Mouse (Mus musculus): Measurements from ENCODE around the gene Galnt17. TPM values are rescaled to one million over a fixed set of nuclear protein-coding genes. Genes with fewer than 3 reads are reported as not detected.

The Galnt17 gene
- polyA plus RNA-seq, 1 experiment = 0.73 TPM

DNA sequence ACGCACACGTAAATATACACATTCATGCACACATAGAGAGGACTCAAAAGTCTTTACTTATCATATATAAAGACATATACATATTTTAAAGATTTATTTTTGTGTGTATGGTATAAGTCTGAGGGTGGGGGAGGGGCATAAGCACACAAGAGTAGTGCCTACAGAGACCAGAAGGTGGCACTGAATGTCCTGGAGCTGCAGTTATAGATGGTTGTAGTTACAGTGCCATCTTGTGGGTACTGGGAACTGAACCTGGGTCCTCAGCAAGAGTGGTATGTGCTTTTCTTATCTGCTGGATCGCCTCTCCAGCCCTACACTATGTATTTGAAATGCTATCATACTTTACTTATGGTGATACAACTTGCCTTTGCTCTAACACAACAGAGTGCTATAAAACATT, 68.5 kb downstream of the Galnt17 start:
- Histone ChIP-seq H3K9ac (ENCODE audit: low read depth, poor library complexity, severe bottlenecking) (no peak overlapping the region), H3K27ac (ENCODE audit: insufficient read depth, low read length) (no peak overlapping the region), H3K4me1 (ENCODE audit: control insufficient read depth, insufficient read depth, low read length) (no peaks in the 10 kb centered on the region), H3K27me3 (ENCODE audit: control insufficient read depth, insufficient read depth, low read length, poor library complexity, severe bottlenecking) (no peaks in the 10 kb centered on the region), H3K9me3 (replicated peaks; ENCODE audit: control insufficient read depth, insufficient read depth, low read length, poor library complexity, severe bottlenecking) (no peaks in the 10 kb centered on the region), H3K4me3 (ENCODE audit: low read depth, low read length) (no peak overlapping the region), H3K36me3 (ENCODE audit: control insufficient read depth, insufficient read depth, low read length, poor library complexity, severe bottlenecking) (no peaks in the 10 kb centered on the region)
- TF ChIP-seq CTCF (IDR thresholded peaks at IDR 0.05; ENCODE audit: low read depth, low read length) = peak; percentile 45
- no peak for TF ChIP-seq EP300 (IDR thresholded peaks at IDR 0.05; ENCODE audit: insufficient read depth, low read depth, low read length)

DNA sequence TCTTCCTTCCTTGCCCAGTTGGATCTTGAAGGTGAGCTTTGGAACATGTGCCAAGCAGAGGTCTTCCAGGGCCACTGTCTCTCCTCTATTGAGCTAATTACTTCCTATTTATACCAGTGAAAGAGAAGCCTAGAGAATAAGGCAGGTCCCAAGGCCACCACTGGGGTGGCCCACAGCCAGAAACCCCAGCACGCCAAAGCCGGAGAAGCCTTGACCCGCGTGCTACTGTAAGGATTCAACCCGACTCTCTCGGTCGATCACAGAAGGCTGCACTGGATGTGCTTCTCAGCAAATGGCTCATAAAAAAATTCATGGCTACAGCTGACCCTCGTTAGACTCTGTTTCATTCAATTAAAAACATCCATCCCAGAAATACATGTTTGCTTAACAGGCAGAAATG, 71.4 kb downstream of the Galnt17 start:
- no peak overlapping the region for H3K27ac ChIP-seq (ENCODE audit: insufficient read depth, low read length)
- H3K27me3 ChIP-seq (ENCODE audit: control insufficient read depth, insufficient read depth, low read length, poor library complexity, severe bottlenecking) = no peaks in the 10 kb centered on the region
- TF ChIP-seq EP300 (IDR thresholded peaks at IDR 0.05; ENCODE audit: insufficient read depth, low read depth, low read length) (no peak), POLR2A (IDR thresholded peaks at IDR 0.05; ENCODE audit: insufficient read depth, low read length) (no peak), CTCF (IDR thresholded peaks at IDR 0.05; ENCODE audit: low read depth, low read length) (no peak)
- H3K9ac ChIP-seq (ENCODE audit: low read depth, poor library complexity, severe bottlenecking) = no peak overlapping the region
- no peaks in the 10 kb centered on the region for H3K9me3 ChIP-seq (replicated peaks; ENCODE audit: control insufficient read depth, insufficient read depth, low read length, poor library complexity, severe bottlenecking)
- H3K4me1 ChIP-seq (ENCODE audit: control insufficient read depth, insufficient read depth, low read length) = no peaks in the 10 kb centered on the region
- no peaks in the 10 kb centered on the region for H3K36me3 ChIP-seq (ENCODE audit: control insufficient read depth, insufficient read depth, low read length, poor library complexity, severe bottlenecking)
- no peak overlapping the region for H3K4me3 ChIP-seq (ENCODE audit: low read depth, low read length)

DNA sequence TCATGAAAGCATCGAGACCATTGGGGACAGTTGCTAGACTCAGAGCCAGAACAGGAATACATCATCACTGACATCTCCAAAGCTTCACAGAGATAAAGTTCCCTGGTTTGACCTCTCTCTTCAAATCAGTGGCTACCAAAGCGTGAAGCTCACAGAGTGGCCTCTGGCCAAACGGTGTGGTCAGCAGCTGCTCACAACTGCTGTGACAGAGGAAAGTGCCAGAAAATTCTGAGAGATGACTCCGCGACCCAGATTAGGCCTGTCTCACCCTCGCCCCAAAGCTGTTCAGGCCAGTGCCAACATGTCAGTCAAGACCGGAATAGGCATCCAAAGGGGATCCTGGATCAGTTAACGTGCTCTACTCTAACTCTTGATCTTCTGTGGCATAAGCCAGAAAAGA, 74.5 kb downstream of the Galnt17 start:
- no peaks in the 10 kb centered on the region for H3K36me3 ChIP-seq (ENCODE audit: control insufficient read depth, insufficient read depth, low read length, poor library complexity, severe bottlenecking)
- H3K9me3 ChIP-seq (replicated peaks; ENCODE audit: control insufficient read depth, insufficient read depth, low read length, poor library complexity, severe bottlenecking) = no peaks in the 10 kb centered on the region
- H3K27ac ChIP-seq (ENCODE audit: insufficient read depth, low read length) = no peak overlapping the region
- H3K9ac ChIP-seq (ENCODE audit: low read depth, poor library complexity, severe bottlenecking) = no peak overlapping the region
- H3K27me3 ChIP-seq (ENCODE audit: control insufficient read depth, insufficient read depth, low read length, poor library complexity, severe bottlenecking) = no peaks in the 10 kb centered on the region
- no peaks in the 10 kb centered on the region for H3K4me1 ChIP-seq (ENCODE audit: control insufficient read depth, insufficient read depth, low read length)
- TF ChIP-seq CTCF (IDR thresholded peaks at IDR 0.05; ENCODE audit: low read depth, low read length) (no peak), EP300 (IDR thresholded peaks at IDR 0.05; ENCODE audit: insufficient read depth, low read depth, low read length) (no peak), POLR2A (IDR thresholded peaks at IDR 0.05; ENCODE audit: insufficient read depth, low read length) (no peak)
- H3K4me3 ChIP-seq (ENCODE audit: low read depth, low read length) = no peak overlapping the region

DNA sequence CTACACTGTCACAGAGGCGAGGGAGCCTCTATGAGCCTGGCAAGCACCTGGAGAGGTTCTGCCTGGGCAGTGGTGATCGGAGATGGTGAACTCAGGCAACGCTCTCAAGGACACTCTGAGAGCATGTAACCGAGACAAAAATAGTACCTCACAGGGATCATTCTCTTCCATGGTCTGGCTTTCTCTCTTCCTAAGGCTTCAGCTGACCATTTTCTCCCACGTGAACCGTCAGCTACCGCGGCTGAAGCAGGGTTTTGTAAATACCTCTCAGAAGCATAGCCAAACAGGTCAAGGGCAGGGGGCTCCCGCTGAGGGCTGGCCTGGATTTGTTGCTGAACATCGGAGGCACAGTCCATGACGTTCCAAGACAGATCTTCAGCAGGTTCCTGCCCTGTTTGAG, 77.2 kb downstream of the Galnt17 start:
- Histone ChIP-seq H3K4me1 (ENCODE audit: control insufficient read depth, insufficient read depth, low read length) (no peaks in the 10 kb centered on the region), H3K9ac (ENCODE audit: low read depth, poor library complexity, severe bottlenecking) (no peak overlapping the region), H3K36me3 (ENCODE audit: control insufficient read depth, insufficient read depth, low read length, poor library complexity, severe bottlenecking) (no peaks in the 10 kb centered on the region), H3K27ac (ENCODE audit: insufficient read depth, low read length) (no peak overlapping the region), H3K4me3 (ENCODE audit: low read depth, low read length) (no peak overlapping the region), H3K9me3 (replicated peaks; ENCODE audit: control insufficient read depth, insufficient read depth, low read length, poor library complexity, severe bottlenecking) (no peaks in the 10 kb centered on the region), H3K27me3 (ENCODE audit: control insufficient read depth, insufficient read depth, low read length, poor library complexity, severe bottlenecking) (no peaks in the 10 kb centered on the region)
- no peak for TF ChIP-seq POLR2A (IDR thresholded peaks at IDR 0.05; ENCODE audit: insufficient read depth, low read length)

DNA sequence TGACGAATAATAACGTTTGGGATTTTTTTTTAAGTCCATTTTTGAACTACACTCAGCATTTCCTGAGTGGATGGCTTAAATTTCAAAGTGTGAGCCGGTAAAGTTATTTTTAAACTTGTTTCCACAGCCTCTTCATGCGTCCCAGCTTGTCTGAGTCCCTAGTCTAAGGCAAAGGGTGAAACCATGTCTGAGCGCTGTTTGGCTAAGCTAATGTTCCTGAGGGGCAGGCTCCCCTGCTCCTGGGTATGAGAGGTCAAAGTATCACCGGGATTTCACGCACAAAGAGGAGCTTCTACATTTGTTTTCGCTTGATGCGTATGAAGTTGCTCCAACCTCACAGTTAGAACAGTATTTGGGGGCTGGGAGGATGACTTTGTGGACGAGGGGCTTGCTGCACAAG, 78.6 kb downstream of the Galnt17 start:
- H3K9ac ChIP-seq (ENCODE audit: low read depth, poor library complexity, severe bottlenecking) = no peak overlapping the region
- H3K36me3 ChIP-seq (ENCODE audit: control insufficient read depth, insufficient read depth, low read length, poor library complexity, severe bottlenecking) = no peaks in the 10 kb centered on the region
- H3K9me3 ChIP-seq (replicated peaks; ENCODE audit: control insufficient read depth, insufficient read depth, low read length, poor library complexity, severe bottlenecking) = no peaks in the 10 kb centered on the region
- no peak overlapping the region for H3K27ac ChIP-seq (ENCODE audit: insufficient read depth, low read length)
- H3K4me1 ChIP-seq (ENCODE audit: control insufficient read depth, insufficient read depth, low read length) = no peaks in the 10 kb centered on the region
- TF ChIP-seq CTCF (IDR thresholded peaks at IDR 0.05; ENCODE audit: low read depth, low read length) = no peak
- TF ChIP-seq POLR2A (IDR thresholded peaks at IDR 0.05; ENCODE audit: insufficient read depth, low read length) = no peak
- no peak for TF ChIP-seq EP300 (IDR thresholded peaks at IDR 0.05; ENCODE audit: insufficient read depth, low read depth, low read length)
- no peak overlapping the region for H3K4me3 ChIP-seq (ENCODE audit: low read depth, low read length)
- H3K27me3 ChIP-seq (ENCODE audit: control insufficient read depth, insufficient read depth, low read length, poor library complexity, severe bottlenecking) = no peaks in the 10 kb centered on the region

DNA sequence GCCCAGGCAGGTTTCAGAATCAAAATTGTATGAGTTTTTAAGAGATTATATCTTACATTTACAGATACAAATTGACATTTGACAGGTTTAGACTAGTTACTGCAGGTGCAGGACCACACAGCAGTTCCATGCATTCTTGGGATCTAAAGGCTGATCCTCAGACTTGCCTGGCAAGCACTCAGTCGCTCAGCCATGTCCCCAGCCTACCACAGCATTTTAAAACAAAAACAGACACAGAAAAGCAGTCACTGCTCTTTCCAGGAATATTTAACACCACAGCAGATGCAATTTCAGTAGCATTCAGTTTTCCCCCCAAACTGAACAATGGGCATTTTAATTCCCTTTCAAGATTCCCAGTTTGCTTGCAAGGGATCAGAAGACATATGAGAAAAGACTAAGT, 84.9 kb downstream of the Galnt17 start:
- H3K27ac ChIP-seq (ENCODE audit: insufficient read depth, low read length) = no peak overlapping the region
- H3K9me3 ChIP-seq (replicated peaks; ENCODE audit: control insufficient read depth, insufficient read depth, low read length, poor library complexity, severe bottlenecking) = no peaks in the 10 kb centered on the region
- H3K9ac ChIP-seq (ENCODE audit: low read depth, poor library complexity, severe bottlenecking) = no peak overlapping the region
- TF ChIP-seq EP300 (IDR thresholded peaks at IDR 0.05; ENCODE audit: insufficient read depth, low read depth, low read length) (no peak), CTCF (IDR thresholded peaks at IDR 0.05; ENCODE audit: low read depth, low read length) (no peak), POLR2A (IDR thresholded peaks at IDR 0.05; ENCODE audit: insufficient read depth, low read length) (no peak)
- H3K4me1 ChIP-seq (ENCODE audit: control insufficient read depth, insufficient read depth, low read length) = no peaks in the 10 kb centered on the region
- H3K27me3 ChIP-seq (ENCODE audit: control insufficient read depth, insufficient read depth, low read length, poor library complexity, severe bottlenecking) = no peaks in the 10 kb centered on the region
- H3K36me3 ChIP-seq (ENCODE audit: control insufficient read depth, insufficient read depth, low read length, poor library complexity, severe bottlenecking) = no peaks in the 10 kb centered on the region
- H3K4me3 ChIP-seq (ENCODE audit: low read depth, low read length) = no peak overlapping the region
